Mouse (Mus musculus) bone marrow macrophage, adult 2 months (primary cell): ENCODE data around the gene Cib2. TPM values are rescaled to one million over a fixed set of nuclear protein-coding genes. Genes with fewer than 3 reads are reported as not detected.
"Not testable (repeated sequence)": the region's sequence is repeated elsewhere in the genome, so short reads cannot be mapped to it uniquely, and the experiment has no call there.

Experiments used
- H3K27ac ChIP-seq: 2 replicates; pipeline ENCODE4 v1.5.1; 2012; ENCODE audit warnings: low read depth, low read length; ENCODE audit not compliant: insufficient read depth
- H3K4me1 ChIP-seq: 2 replicates; pipeline ENCODE4 v1.6.1; 2012; ENCODE audit warnings: low read length; ENCODE audit not compliant: control insufficient read depth, insufficient read depth
- H3K4me3 ChIP-seq: 2 replicates; pipeline ENCODE4 v1.5.1; 2012; ENCODE audit warnings: mild to moderate bottlenecking, low read length, moderate library complexity; ENCODE audit not compliant: insufficient read depth
- CTCF ChIP-seq: IDR thresholded peaks from 2 replicates; pipeline ENCODE4 v1.5.1; 2012; ENCODE audit warnings: low read depth, mild to moderate bottlenecking, low read length, moderate library complexity
- POLR2A ChIP-seq: IDR thresholded peaks from 2 replicates; pipeline ENCODE4 v1.6.1; 2012; ENCODE audit warnings: mild to moderate bottlenecking, low read depth, low read length, borderline replicate concordance
- polyA plus RNA-seq: library from polyadenylated mRNA; stranded (reverse); fragments of >200 nt; gene quantifications from 2 replicates; pipeline ENCODE4 v1.2.4, GENCODE M21; 2012; ENCODE audit not compliant: missing spikeins, insufficient read depth, insufficient read length

The Cib2 gene
- polyA plus RNA-seq, result 14.4 and 14.6 TPM in 2 replicates

DNA sequence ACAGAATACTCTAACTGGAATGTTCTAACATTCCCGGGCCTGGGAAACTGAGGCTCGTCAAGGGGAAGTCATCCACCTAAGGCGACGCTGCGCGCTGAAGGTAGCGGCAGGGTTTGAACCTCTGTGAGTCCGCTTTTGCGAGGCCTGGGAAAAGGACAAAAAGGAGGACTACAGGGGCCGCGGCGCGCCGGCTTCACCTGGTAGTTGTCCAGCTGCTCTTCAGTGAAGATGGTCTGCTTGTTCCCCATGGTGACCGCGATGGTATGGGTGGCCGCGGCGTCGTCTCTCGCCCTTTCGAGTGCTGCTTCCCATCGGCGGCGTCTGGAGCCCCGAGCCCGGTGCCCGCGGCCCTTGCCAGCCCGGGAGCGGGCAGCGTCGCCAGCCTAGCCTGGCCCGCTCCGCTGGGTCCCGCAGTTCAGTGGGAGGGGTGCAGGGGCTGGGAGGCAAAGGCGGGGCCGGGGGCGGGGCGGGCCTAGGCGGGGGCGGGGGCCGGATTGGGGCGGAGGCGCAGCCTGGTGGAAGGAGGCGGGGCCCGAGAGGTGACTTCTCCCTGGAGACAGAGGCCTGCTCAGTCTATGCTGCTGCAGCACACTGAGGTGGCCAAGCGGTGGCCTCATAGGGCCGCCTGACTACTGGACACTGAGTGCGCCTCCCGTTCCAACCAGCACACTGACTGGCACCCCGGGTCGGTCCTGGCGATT lies at the start of gene Cib2:
TSS of gene Cib2 (minus strand) at position 448 of the 701 bp plus-strand sequence.
- Histone ChIP-seq H3K27ac (no peak within 1 kb of the TSS), H3K4me1 (peaks cover 11% of the 10 kb centered on the region), H3K4me3 (peak within 1 kb of the TSS; percentile 69)
- TF ChIP-seq CTCF (no peak), POLR2A (no peak)

DNA sequence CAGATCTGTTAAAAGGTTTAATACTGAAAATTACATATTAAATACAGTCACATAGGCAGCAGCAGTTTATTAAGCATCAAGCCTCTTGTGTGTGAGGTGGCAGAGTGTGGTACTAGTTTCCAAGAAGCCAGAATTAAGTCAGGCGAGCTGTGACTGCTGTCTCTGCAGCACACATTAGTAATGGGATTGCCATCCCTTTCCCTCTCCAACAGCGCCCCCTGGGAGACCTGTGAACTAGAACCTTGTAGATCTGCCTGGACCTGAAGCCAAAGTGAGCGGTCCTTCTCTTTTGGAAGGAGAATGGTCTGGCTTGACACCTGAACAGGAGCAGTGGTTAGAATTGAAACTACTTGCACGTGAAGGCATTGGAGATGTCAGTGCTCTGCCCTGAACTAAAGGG lies 44.9 kb upstream of the Cib2 start:
- Histone ChIP-seq H3K4me3 (no peak overlapping the region), H3K27ac (no peak overlapping the region), H3K4me1 (no peaks in the 10 kb centered on the region)
- TF ChIP-seq POLR2A, result no peak
- peak; percentile 27; the same call in 1 of the 2 replicates for TF ChIP-seq CTCF

DNA sequence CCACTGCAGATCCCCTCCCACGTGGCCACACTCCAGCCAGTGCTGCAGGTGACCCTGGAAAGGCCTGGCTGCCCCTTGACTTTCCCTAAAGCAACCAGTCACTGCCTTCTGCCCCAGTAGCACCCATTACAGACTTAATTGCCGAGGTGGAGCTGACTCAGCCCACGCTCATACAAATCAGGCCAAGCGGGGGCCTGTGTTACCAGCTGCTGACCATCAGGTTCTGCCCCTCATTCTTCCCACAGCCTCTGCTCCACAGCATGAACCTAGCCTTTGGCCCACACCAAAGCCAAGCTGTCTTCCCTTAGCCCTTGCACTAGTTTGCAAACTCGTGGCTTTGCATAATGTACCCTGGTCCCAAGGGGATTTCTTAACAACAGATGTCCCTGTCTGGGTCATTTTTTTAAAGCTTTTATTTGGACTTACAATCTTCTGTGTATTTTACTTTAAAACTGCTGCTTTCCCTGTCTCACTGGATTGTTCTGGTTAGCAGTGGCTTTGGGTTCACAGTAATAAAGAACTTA lies 44.2 kb upstream of the Cib2 start:
- no peak for TF ChIP-seq POLR2A
- no peak for TF ChIP-seq CTCF
- Histone ChIP-seq H3K27ac (no peak overlapping the region), H3K4me3 (no peak overlapping the region), H3K4me1 (no peaks in the 10 kb centered on the region)

DNA sequence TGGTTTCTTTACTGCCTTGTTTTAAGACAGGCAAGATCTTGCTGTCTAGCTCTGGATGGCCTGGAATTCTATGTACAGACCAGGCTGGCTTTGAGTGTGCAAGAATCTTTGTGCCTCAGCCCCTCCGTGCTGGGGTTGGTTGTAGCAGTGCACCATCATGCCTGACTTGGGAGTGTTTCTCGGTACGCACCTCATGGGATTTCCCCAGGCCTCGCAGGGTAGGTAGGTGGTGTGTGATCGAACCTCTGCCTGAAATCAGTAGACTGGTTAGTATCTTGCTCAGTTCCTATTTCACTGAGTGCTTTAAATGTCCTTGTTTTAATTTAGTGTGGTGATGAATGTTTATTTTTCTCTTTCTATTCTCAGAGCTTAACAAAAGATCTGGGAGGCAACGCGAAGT lies 42.9 kb upstream of the Cib2 start:
- Histone ChIP-seq H3K4me1 (no peaks in the 10 kb centered on the region), H3K27ac (no peak overlapping the region), H3K4me3 (no peak overlapping the region)
- no peak for TF ChIP-seq POLR2A
- no peak for TF ChIP-seq CTCF

DNA sequence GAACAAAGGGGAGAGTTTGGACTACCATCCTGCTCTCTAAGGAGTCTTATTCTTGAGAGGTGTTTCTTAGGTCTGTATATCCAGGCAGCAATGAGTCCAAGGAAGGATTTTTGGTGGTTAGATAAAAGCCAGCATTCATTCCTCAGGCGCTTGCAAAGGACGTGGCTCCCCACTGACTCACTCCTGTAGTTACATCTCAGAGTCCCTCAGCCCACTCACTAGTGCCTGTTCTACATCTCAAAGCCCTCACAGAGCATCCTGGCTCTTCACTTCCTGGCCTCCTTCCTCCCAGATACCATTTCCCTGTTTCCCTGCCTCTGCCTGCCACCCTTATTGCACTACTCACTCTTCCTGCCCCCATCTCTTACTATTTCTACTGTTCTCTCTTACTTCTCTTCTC lies 42.4 kb upstream of the Cib2 start:
- TF ChIP-seq CTCF, result no peak
- no peak for TF ChIP-seq POLR2A
- Histone ChIP-seq H3K27ac (no peak overlapping the region), H3K4me1 (no peaks in the 10 kb centered on the region)

DNA sequence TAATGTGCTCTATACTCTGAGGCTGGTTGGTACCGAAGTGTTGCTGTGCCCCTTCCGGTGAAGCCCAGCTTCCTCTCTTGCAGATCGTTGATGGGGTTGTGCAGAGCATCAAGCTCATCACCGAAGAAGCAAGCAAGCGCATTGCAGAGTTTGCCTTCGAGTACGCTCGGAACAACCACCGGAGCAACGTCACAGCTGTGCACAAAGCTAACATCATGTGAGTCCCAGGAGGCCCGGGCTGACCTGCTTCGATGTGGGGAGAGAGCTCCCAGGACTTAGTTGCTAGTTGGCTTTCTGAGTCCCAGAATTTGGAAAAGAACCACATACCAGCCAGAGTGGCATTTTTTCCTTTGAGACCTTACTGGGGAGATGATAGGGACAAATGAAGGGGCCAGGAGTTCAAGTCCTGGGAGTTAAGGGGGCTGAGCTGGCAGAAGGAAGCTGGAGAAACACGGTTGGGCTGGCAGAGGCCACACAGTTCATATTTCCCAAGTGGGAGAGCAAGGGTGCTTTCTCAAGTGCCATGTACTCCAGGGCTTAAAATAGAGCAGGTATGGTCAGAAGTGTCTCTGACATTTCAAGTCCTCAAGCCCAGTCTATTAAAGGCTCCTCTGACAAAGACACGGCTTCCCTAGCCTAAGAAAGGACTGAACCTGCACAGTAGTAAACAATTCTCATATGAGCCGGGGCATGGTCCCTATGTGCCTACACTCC lies 36.9 kb upstream of the Cib2 start:
- Histone ChIP-seq H3K27ac (no peak overlapping the region), H3K4me3 (no peak overlapping the region), H3K4me1 (no peaks in the 10 kb centered on the region)
- no peak for TF ChIP-seq CTCF
- no peak for TF ChIP-seq POLR2A

More for the DNA sequence above, 42.4 kb upstream of the Cib2 start:
- H3K4me3 ChIP-seq, result no peak overlapping the region

DNA sequence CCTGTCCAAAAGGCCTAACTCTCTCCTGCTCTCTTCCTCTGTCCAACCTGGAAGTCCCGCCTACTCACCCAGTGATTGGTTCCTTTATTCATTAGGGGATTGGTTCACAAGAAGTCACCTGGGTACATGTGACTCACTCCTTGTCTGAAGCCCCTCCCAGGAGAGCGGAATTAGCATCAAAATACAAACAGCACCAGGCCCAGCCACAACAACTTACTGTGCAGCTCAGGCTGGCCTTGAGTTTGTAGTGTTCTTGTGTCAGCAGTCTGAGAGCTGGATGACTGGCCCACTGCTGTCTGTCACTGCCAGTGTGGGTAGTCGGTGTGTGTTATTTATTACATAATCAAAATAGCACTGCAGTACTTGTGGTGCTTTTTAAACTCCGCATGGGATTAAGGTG lies 33.6 kb upstream of the Cib2 start:
- not testable (repeated sequence) for H3K27ac ChIP-seq, H3K4me3 ChIP-seq

DNA sequence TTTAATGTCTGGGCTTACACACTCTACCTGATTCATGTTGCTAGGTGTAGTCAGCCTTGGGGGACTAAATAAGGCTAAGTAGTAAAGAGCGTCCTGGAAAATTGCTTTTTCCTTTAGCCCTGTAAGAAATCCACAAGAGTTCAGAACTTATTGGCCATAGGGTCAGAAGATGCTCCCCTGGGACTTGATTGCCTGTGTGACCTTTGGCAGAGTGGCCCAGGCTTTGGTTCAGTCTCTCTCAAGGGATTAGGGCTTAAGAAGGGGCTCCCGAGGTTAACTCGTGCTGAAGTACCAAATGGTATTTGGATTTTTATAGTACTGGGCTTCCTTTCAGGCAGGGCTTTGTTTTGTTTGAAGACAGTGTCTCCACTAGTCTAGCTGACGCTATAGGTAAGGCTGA lies 27.8 kb upstream of the Cib2 start:
- no peak overlapping the region for H3K27ac ChIP-seq
- H3K4me1 ChIP-seq, result peaks cover 14% of the 10 kb centered on the region
- H3K4me3 ChIP-seq, result peak overlapping the region; percentile 27
- TF ChIP-seq CTCF, result no peak
- TF ChIP-seq POLR2A, result no peak

More for the DNA sequence above, 33.6 kb upstream of the Cib2 start:
- not testable (repeated sequence) for H3K4me1 ChIP-seq

DNA sequence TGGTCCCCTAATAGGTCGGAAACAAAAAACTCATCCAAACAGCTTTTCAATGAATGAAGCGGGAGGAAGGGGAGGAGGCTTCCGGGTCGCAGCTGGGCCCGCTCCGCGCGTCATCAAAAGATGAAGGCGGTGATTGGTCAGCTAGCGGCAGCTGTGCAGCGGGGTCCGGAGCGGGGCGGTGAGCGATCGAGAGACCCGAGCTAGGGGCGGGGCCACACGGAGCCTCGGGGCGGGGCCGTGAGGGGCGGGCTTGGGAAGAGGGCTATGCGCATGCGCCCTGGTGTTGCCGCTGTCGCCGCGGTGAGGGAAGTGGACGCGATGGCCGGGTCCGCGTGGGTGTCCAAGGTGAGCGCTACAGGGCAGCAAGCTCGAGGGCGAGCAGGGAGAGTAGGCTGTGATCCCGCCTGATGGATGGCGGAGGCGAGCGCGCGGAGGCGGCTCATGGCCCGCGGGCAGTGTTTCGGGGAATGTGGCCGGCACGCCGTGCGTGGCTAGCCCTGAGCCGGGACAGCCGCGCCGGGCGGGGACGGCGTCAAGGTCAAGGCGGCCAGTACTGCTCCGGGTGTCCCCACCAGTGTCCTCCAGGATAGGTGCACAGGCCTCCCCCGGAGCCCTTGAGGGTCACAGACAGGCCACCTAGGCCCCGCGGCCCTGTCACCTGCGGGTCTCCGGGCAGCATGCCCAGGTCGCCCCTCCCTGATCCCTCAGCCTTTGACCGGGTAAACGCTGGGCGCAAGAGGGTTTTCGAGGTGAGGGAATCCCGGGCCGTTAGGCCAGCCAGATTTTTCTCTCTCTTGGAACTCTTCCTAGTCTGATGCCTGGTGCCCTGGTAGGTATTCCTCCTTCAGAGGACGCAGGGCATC lies 26.4 kb upstream of the Cib2 start, which contains the start of gene Idh3a:
TSS of gene Idh3a (plus strand) at position 136 of the 863 bp plus-strand sequence.
- no peak for TF ChIP-seq POLR2A
- no peak for TF ChIP-seq CTCF
- Histone ChIP-seq H3K27ac (no peak within 1 kb of the TSS), H3K4me1 (peaks cover 14% of the 10 kb centered on the region), H3K4me3 (peak within 1 kb of the TSS; percentile 94)
